Mouse (Mus musculus): ENCODE data around the gene 1700018B08Rik.

DNA sequence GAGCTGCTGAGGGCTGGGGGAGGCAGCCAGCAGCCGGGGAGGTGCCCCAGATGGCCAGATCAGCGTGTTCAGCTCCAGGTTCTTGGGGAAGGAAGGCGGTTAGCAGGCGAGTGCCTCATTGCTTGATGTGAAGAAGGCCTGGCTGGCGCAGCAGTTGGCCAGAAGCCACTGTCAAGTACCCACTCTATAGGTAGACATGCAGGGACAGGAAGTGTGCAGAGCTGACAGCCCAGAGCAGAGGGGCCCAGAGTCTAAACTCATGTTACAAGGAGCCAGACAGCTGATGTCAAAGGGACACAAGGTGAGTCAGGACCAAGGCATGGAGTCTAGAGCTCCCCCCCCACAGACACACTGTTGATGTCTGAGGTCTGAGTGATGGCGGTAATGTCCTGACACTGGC, 5.9 kb upstream of the 1700018B08Rik start:
- no peak for TF ChIP-seq CTCF (IDR thresholded peaks at IDR 0.05; ENCODE audit: low read depth)
- TF ChIP-seq EP300 (IDR thresholded peaks at IDR 0.05; ENCODE audit: low read depth), result no peak

Measured in liver, postnatal 0 days (tissue).